22 mouse cellular contexts compared by ENCODE assay signal in the genomic region with DNA sequence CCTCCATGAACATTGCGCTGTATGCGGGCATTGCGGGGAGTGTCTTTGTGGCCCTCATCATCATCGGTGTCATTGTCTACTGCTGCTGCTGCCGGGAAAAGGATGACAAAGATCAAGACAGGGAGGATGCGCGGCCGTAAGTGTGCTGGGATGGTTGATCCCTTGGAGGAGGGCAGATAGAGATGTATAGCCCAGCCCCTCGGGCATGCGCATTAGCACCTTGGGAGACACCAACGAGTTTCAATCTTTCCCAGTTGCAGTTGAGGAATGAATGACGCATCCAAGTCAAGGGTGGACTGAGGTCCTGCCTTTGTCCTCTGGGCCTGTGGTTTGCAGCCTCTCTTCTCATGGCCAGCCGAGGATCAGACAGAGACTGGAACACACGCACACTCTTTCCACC. TPM values are rescaled to one million over a fixed set of nuclear protein-coding genes. Genes with fewer than 3 reads are reported as not detected.
"Had no signal": no experiment of that assay in that cellular context is flagged by ENCODE, and none has a peak within 500 bp of the region (broad histone marks: within the 10 kb centered on the region; RNA-seq: fewer than 3 reads in every experiment).

No protein-coding gene starts in this region.

- ATAC-seq: liver, postnatal 0 days; lung, postnatal 0 days; midbrain, embryonic 13.5 days; midbrain, embryonic 16.5 days had no signal

- H3K4me1 ChIP-seq: neural tube, embryonic 12.5 days; stomach, embryonic 15.5 days had no signal

- H3K4me3 ChIP-seq: lung, embryonic 15.5 days; megakaryocyte, embryonic 14.5 days; midbrain, embryonic 13.5 days; neural tube, embryonic 12.5 days; stomach, embryonic 15.5 days had no signal

- H3K36me3 ChIP-seq: lung, embryonic 15.5 days; midbrain, embryonic 13.5 days; neural tube, embryonic 12.5 days; stomach, embryonic 15.5 days had no signal

- H3K27ac ChIP-seq: lung, embryonic 15.5 days; macrophage; midbrain, embryonic 13.5 days; neural tube, embryonic 12.5 days; stomach, embryonic 15.5 days; stomach, postnatal 0 days had no signal

- H3K9me3 ChIP-seq: lung, embryonic 15.5 days; midbrain, embryonic 13.5 days; neural tube, embryonic 12.5 days; stomach, embryonic 15.5 days had no signal

- H3K9ac ChIP-seq: liver, postnatal 0 days; lung, embryonic 15.5 days; midbrain, embryonic 13.5 days; neural tube, embryonic 12.5 days; stomach, embryonic 15.5 days had no signal

- H3K4me2 ChIP-seq: lung, embryonic 15.5 days; midbrain, embryonic 13.5 days; neural tube, embryonic 12.5 days; stomach, embryonic 15.5 days had no signal

- H3K27me3 ChIP-seq: stomach, embryonic 15.5 days had no signal

- DNase-seq: liver, postnatal 0 days; lung, adult 2 months; lung, postnatal 14 days; lung, postnatal 36 days; right cerebral cortex, postnatal 14 days; thymus, adult 2 months; thymus, postnatal 25 days; thymus, postnatal 4 days had no signal

RNA-seq across cellular contexts. Expression of a gene that starts 34.5 kb away (rescaled TPM):
- total RNA-seq: megakaryocyte progenitor cell, adult 5-6 weeks; monocyte, adult 5-6 weeks; neutrophil, adult 5-6 weeks had no signal
- polyA plus RNA-seq: liver, postnatal 0 days; lung, embryonic 15.5 days; macrophage; midbrain, embryonic 13.5 days; neural tube, embryonic 14.5 days; spleen, adult 2 months had no signal

RNA-seq across cellular contexts. Expression of a gene that starts 36.9 kb away (rescaled TPM):
- total RNA-seq: megakaryocyte progenitor cell, adult 5-6 weeks; monocyte, adult 5-6 weeks; neutrophil, adult 5-6 weeks had no signal
